Mouse (Mus musculus) G1E-ER4 (cell line): Measurements from ENCODE around the gene Rps6kl1. TPM values are rescaled to one million over a fixed set of nuclear protein-coding genes. Genes with fewer than 3 reads are reported as not detected.

ENCODE experiments used
- GATA1 ChIP-seq: IDR thresholded peaks from one replicate; pipeline ENCODE4 v1.8.0; 2012; ENCODE audit warnings: low read length, inconsistent platforms
- polyA plus RNA-seq: library from polyadenylated mRNA; stranded (reverse); fragments of >175 nt; gene quantifications from 2 replicates; pipeline ENCODE4 v1.2.3, GENCODE M21; 2012

Rps6kl1 gene
- polyA plus RNA-seq, 1 experiment = not detected

DNA sequence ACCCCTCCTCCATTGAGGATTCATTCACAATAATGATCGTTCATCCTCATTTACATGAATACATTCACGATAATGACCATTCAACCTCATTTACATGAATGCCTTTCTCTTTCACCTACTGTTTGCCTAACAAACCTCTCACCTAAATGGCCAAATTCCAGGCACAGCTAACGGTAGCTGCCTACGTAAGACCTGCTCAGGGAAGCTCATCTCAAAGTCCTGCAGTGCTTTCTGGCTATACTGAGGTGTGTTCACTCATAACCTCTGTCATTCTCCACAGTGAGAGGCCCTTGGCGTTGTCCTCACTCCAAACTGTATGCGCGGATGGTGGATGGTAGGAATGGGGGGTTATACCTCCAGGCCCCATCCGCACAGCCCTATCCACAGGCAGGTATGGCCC lies 46.3 kb downstream of the Rps6kl1 start:
- no peak for TF ChIP-seq GATA1

DNA sequence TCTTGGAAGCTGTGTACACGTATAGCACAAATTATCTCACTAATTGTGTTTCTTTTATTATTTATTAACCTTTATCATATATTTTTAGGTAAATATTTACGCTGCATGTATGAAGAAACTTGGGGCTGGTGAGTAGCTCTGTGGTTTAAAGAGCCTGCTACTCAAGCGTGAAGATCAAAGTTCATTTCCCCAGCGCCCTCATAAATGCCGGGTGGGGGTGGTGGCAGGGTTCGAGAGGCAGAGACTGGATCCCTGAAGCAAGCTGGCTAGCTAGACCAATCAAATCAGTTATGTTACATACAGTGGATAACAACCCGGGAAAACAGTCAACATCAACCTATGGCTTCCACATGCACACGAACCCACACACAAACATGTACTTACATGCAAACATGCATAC lies 48.0 kb downstream of the Rps6kl1 start:
- no peak for TF ChIP-seq GATA1

DNA sequence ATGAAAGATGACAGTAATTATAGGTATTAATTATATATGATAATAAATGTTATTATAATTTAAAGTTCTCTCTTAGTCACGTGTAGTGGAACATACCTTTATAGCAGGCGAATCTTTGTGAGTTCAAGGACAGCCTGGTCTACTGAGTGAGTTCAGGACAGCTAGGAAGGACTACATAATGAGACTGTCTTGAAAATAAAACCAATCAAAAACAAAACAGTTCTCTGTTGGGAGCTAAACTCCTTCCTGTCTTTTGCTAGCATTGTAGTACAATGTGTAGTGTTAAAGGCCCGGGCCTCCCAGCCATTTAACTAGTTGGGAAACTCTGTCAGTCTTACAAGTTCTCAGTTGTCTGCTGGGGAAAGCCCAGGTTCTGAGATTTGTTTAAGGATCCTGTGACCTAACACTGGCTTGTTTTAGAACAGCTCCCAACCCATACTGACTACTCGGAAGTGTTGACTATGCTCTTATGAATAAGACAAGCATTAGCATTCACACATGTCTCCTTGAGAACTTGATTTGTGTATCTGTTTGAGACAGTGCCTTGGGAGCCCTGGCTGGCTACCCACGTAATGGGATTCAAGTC lies 49.5 kb downstream of the Rps6kl1 start:
- no peak for TF ChIP-seq GATA1

DNA sequence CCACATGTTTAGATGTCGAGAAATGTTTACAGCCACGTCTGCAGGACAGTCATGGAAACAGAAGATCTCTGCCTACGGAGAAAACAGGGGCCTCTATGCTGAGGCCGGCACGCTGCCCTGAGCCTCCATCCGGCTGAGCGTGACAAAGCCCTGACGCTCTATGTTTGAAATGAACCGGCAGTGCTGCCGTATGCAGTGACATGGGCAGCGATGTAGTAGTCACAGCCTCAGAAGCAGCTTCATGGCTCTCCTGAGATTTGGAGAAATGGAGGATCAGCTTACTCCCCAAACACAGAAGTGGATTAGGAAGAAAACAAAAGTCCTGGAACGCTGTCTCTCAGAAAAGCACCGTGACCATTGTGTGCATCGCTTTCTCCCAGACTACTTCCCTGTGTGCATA lies 50.1 kb downstream of the Rps6kl1 start:
- TF ChIP-seq GATA1 = no peak

DNA sequence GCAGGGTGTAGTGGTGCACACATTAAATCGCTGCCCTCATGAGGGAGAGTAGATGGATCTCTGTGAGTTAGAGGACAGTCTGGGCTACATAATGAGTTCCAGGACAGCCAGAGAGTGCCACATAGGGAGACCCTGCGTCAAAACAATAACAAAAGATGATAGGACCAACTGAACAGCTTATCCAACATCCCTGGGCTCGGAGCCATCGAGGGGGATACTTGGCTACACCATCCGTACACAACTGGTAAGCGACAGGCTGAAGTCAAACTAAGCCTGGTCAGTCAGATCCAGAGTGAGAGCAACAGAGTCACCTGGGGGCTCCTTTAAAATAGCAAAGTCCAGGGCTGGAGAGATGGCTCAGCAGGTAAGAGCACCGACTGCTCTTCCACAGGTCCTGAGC lies 55.2 kb downstream of the Rps6kl1 start:
- TF ChIP-seq GATA1 = no peak

DNA sequence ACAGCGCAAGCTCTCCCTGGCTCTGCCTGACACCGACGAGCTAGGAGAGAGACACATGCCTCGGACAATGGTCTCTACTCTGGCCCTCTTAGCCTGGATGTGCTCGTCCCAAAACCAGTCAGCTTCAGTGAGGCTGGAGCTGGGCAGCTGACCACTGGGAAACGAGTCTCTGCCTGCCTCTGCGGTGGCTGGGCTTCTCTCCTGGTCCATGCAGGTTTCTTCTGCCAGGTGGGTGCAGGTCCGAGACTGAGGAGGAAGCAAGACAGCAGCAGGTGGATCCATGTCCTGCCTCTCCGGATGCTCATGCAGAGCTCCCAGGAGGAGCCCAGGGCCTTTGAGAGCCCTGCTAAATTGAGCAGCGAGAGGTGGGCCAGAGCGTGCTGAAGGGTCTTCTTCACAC lies 55.9 kb downstream of the Rps6kl1 start:
- TF ChIP-seq GATA1 = no peak

DNA sequence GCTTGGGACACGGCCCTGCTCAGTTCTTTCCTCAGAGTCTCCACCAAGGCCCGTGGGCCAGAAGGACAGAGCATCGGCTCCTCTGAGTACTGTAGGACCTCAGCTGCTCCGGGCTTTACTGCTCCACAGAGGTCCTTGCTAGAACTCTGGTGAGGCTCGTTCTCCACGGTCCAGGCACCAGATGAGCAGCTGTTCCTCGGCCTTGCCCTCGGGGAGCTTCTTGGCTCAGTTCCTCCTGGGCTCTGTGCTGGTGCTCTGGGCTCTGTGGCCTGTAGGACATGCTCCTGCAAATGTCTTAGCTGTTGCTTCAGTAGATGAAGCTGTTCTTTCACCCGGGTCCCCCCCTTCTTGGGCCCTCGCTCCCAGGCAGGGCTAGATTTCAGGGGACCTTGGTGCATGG lies 56.4 kb downstream of the Rps6kl1 start:
- TF ChIP-seq GATA1 = no peak

DNA sequence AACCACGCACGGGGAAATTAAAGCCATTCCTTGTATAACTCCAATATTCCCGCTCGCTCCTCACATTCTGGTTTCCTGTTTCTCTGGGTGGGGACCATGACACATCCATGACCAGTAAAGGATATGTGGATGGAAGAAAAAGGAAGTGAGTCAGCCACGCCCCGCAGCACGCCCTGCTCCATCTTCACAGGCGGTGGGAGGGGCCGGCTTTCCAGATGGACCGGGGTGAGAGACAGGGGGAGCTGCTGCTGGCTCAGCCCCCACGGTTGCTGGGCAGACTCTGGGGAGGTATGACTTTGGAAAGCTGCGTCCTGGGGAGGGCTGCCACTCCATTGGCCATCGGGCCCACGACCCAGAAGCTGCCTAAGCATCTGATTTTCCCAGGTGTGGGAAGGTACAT lies 57.1 kb downstream of the Rps6kl1 start:
- no peak for TF ChIP-seq GATA1

DNA sequence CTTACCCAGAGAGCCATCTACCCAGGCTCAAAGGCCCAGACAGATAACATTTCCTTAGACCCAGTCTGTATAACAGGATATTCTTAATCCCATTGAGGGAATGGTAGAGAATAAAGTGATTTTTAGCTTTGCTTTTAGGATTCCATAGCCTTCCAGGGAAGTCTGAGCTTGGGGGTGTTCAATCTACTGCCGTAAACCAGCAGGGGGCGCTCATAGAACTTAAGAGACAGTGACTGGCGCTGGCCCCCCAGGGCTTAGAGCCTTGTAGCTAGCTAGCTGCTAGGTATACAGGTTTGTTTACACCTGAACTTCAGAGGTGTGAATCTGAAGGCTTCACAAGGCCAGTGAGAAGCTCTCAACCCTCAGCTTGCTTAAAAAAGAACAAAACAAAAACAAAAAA lies 58.9 kb downstream of the Rps6kl1 start:
- no peak for TF ChIP-seq GATA1

DNA sequence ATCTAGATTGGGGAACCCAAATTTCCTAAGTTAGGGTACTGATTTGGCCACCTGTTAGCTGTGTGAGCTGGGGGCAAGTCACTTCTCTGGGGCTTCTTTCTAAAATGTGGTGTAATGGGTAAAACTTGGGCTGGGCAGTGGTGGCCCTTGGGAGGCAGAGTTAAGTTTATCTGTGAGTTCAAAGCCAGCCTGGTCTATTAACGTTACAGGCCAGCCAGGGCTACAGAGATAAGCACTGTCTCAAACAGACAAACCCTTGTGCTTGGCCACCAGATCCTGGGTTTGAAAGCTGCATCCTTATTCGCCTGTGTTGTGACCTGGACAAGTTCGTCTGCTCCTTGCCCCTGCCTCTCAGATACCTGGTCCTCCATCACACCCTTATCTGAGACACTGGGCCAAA lies 59.9 kb downstream of the Rps6kl1 start:
- no peak for TF ChIP-seq GATA1

DNA sequence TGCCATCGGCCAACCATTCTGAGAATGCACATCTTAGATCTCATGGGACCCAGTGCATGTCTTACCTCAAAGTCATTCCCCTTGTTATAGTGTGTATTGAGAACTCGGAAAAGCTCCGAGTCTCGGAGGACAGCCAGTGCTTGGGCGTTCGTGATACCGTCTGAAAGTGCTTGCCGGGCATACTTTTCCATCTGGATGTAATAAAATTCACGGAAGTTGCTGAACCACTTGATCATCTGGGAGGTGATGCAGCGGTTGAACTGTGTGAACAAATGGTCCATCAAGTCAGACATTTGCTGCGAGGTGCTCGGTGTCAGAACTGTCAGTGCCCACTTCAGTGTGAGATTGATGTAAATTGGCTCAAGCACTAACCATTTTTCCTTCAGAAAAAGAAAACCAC lies 63.2 kb downstream of the Rps6kl1 start:
- no peak for TF ChIP-seq GATA1

Other genes starting within 250 kb of the Rps6kl1 start
- 15.5 and 15.8 TPM in 2 replicates for gene Fcf1, start 180.4 kb downstream of the Rps6kl1 start, polyA plus RNA-seq
- 7.5 and 7.9 TPM in 2 replicates for gene Arel1, start 180.4 kb downstream of the Rps6kl1 start, polyA plus RNA-seq
- gene Ylpm1, start 154.9 kb downstream of the Rps6kl1 start, polyA plus RNA-seq = 50.8 and 58.9 TPM in 2 replicates
- 5.3 and 5.6 TPM in 2 replicates for gene Prox2, start 40.5 kb downstream of the Rps6kl1 start, polyA plus RNA-seq
- gene Dlst, start 40.4 kb downstream of the Rps6kl1 start, polyA plus RNA-seq = 737 and 900 TPM in 2 replicates
- gene Pgf, start 26.5 kb upstream of the Rps6kl1 start, polyA plus RNA-seq = not detected in 2 replicates
- 251 and 455 TPM in 2 replicates for gene Eif2b2, start 68.2 kb upstream of the Rps6kl1 start, polyA plus RNA-seq
- gene Mlh3, start 119.3 kb upstream of the Rps6kl1 start, polyA plus RNA-seq = 0.54 and 0.84 TPM in 2 replicates
- 47.7 and 65.6 TPM in 2 replicates for gene Acyp1, start 137.2 kb upstream of the Rps6kl1 start, polyA plus RNA-seq
- gene Zc2hc1c, start 137.3 kb upstream of the Rps6kl1 start, polyA plus RNA-seq = 0.01 and 0.02 TPM in 2 replicates
- 21.1 and 24.1 TPM in 2 replicates for gene Nek9, start 188.1 kb upstream of the Rps6kl1 start, polyA plus RNA-seq
- gene Tmed10, start 223.6 kb upstream of the Rps6kl1 start, polyA plus RNA-seq = 199 and 219 TPM in 2 replicates